Mouse (Mus musculus) embryonic facial prominence, embryonic 11.5 days (tissue): Measurements from ENCODE around the gene Ttn. TPM values are rescaled to one million over a fixed set of nuclear protein-coding genes. Genes with fewer than 3 reads are reported as not detected.
A peak's percentile ranks its signal among the peaks of the same experiment; 100 is the strongest.

Experiments used
- ATAC-seq: fragments of 200-750 bp; cut with Nextera tagmentation; replicated peaks from 2 replicates; pipeline ENCODE4 v1.8.0; 2017; ENCODE audit warnings: low read depth; ENCODE audit not compliant: insufficient number of reproducible peaks, low FRiP score, low TSS enrichment
- DNase-seq: peaks from one replicate; pipeline ENCODE4 v3.0.0-alpha.2; 2015; ENCODE audit warnings: low spot score
- H3K27ac ChIP-seq: fragments of 300-500 bp; sonication (generic); replicated peaks from 2 replicates; pipeline ENCODE4 v1.5.1; 2014; ENCODE audit warnings: mild to moderate bottlenecking, low read depth, low read length, control low read depth
- H3K27me3 ChIP-seq: fragments of 300-500 bp; sonication (generic); 2 replicates; pipeline ENCODE4 v1.6.1; 2014; ENCODE audit warnings: mild to moderate bottlenecking, low read length, moderate library complexity, mixed read lengths; ENCODE audit not compliant: control insufficient read depth, insufficient read depth
- H3K36me3 ChIP-seq: fragments of 300-500 bp; sonication (generic); replicated peaks from 2 replicates; pipeline ENCODE4 v1.6.1; 2014; ENCODE audit warnings: low read depth, mild to moderate bottlenecking, low read length, moderate library complexity, mixed read lengths; ENCODE audit not compliant: control insufficient read depth, insufficient read depth
- H3K4me1 ChIP-seq: fragments of 300-500 bp; sonication (generic); 2 replicates; pipeline ENCODE4 v1.6.1; 2014; ENCODE audit warnings: low read length, mixed read lengths; ENCODE audit not compliant: control insufficient read depth, insufficient read depth
- H3K4me2 ChIP-seq: fragments of 300-500 bp; sonication (generic); 2 replicates; pipeline ENCODE4 v1.6.1; 2014; ENCODE audit warnings: low read depth, mild to moderate bottlenecking, control low read depth, low read length, moderate library complexity
- H3K4me3 ChIP-seq: fragments of 300-500 bp; sonication (generic); 2 replicates; pipeline ENCODE4 v1.5.1; 2014; ENCODE audit warnings: low read depth, low read length, control low read depth
- H3K9ac ChIP-seq: fragments of 300-500 bp; sonication (generic); replicated peaks from 2 replicates; pipeline ENCODE4 v1.6.1; 2014; ENCODE audit warnings: mild to moderate bottlenecking, control low read depth, low read length
- H3K9me3 ChIP-seq: fragments of 300-500 bp; sonication (generic); replicated peaks from 2 replicates; pipeline ENCODE4 v1.6.1; 2016; ENCODE audit warnings: mild to moderate bottlenecking, low read length, inconsistent platforms, mixed read lengths; ENCODE audit not compliant: control insufficient read depth
- WGBS: fragments of 180-500 bp; shearing (Covaris S2); extraction: QIAGEN DNeasy Blood & Tissue Kit; methylation state at CpG from one replicate; pipeline ENCODE4 v1.1.7; 2014; 5-methylcytosine and 5-hydroxymethylcytosine counted together
- polyA plus RNA-seq: library from polyadenylated mRNA; unstranded; fragments of >200 nt; fragmentation: Nextera tagmentation; extraction: Ambion mirVana; gene quantifications from 2 replicates; pipeline ENCODE4 v1.2.1, GENCODE M21; 2014

Gene Ttn
- polyA plus RNA-seq, 1 experiment from 2014 or later = 5.0 TPM

DNA sequence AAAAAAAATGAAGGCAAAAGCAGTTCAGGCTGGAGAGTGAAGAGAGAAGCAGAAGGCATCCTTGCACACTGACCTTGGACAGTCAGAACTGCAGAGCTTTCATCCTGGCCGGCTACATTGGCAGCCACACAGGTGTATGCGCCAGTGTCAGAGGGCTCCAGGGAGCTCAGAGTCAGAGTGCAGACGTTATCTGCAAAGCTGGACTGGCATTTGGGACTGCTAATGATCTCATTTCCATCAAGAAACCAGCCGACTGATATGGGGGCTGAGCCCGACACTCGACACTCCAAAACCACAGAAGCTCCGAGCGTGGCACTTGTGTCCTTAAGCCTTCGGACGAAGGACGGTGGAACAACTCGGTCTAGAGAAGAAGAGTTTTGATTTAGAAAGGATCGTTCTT, 96.5 kb downstream of the Ttn start:
- no peak for ATAC-seq
- Histone ChIP-seq H3K9me3 (no peaks in the 10 kb centered on the region), H3K27ac (no peak overlapping the region), H3K36me3 (no peaks in the 10 kb centered on the region), H3K9ac (no peak overlapping the region), H3K4me3 (no peak overlapping the region), H3K4me1 (no peaks in the 10 kb centered on the region), H3K27me3 (no peaks in the 10 kb centered on the region), H3K4me2 (no peak overlapping the region)
- DNase-seq = no peak
- 84% methylated on average over 13 of the region's 13 CpGs for WGBS

DNA sequence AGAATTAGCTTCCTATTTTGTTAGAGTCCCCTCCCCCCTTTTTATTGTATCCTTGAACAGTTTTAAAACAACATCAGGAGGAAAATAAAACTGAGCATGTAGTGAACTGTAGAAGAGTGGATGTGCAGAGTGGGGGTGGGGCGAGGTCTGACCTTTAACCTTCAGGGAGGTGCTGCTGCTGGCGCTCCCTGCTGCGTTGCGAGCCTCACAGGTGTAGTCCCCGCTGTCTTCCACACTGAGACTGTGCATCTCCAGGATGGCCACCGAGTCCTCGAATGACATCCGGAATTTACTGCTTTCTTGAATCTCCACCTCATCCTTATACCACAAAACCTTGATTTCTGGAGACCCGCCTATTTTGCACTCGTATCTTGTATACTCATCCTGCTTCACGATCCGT, 100.9 kb downstream of the Ttn start:
- Histone ChIP-seq H3K27ac (no peak overlapping the region), H3K4me1 (no peaks in the 10 kb centered on the region), H3K9me3 (no peaks in the 10 kb centered on the region), H3K27me3 (no peaks in the 10 kb centered on the region), H3K4me3 (no peak overlapping the region), H3K9ac (no peak overlapping the region), H3K36me3 (no peaks in the 10 kb centered on the region), H3K4me2 (no peak overlapping the region)
- WGBS = 91% methylated on average over 12 of the region's 12 CpGs
- ATAC-seq (no peak), DNase-seq (no peak)

DNA sequence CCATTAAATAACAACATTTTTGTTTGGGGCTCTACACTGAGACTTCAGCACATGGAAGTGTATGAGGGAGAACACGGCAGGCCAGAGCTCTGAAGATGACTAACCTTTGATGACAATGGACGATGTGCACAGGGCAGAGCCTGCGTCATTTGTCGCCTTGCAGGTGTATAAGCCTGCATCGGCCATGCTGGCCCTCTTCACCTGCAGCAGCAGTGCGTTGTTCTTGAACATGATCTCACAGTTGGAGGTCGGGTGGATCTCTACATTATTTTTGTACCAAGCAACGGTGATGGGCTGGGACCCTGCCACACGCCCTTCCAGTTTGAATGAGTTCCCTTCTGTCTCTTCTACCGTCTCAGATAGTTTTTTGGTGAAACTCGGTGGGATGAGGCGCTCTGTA, 106.8 kb downstream of the Ttn start:
- Histone ChIP-seq H3K4me2 (no peak overlapping the region), H3K4me1 (no peaks in the 10 kb centered on the region), H3K9me3 (no peaks in the 10 kb centered on the region), H3K4me3 (no peak overlapping the region), H3K27ac (no peak overlapping the region), H3K9ac (no peak overlapping the region), H3K36me3 (no peaks in the 10 kb centered on the region), H3K27me3 (no peaks in the 10 kb centered on the region)
- ATAC-seq (no peak), DNase-seq (no peak)
- WGBS = 93% methylated on average over 12 of the region's 12 CpGs

DNA sequence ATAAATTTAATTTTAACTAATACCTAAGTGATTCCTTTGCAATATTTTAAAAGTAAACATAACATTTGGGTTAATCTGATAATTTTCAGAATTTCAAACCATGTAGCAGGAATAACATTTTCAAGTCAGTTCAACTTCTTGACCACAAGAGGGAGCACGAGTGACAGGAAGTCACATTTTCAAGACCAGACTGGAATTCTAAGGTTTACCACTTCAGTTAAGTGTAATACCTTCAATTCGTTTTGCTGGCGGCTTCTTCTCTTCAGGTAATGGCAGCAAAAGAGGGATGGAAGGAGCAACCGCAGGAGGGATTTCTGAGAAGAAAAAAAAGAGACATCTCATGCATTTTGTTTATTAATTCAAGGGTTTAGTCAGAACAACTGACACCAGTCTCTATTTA, 115.4 kb downstream of the Ttn start:
- H3K9ac ChIP-seq = no peak overlapping the region
- H3K36me3 ChIP-seq = no peaks in the 10 kb centered on the region
- ATAC-seq (no peak), DNase-seq (peak; percentile 75)
- no peaks in the 10 kb centered on the region for H3K27me3 ChIP-seq
- no peak overlapping the region for H3K4me3 ChIP-seq
- WGBS = 25% methylated on average over 4 of the region's 4 CpGs
- no peak overlapping the region for H3K4me2 ChIP-seq
- H3K27ac ChIP-seq = no peak overlapping the region
- no peaks in the 10 kb centered on the region for H3K4me1 ChIP-seq
- no peaks in the 10 kb centered on the region for H3K9me3 ChIP-seq

DNA sequence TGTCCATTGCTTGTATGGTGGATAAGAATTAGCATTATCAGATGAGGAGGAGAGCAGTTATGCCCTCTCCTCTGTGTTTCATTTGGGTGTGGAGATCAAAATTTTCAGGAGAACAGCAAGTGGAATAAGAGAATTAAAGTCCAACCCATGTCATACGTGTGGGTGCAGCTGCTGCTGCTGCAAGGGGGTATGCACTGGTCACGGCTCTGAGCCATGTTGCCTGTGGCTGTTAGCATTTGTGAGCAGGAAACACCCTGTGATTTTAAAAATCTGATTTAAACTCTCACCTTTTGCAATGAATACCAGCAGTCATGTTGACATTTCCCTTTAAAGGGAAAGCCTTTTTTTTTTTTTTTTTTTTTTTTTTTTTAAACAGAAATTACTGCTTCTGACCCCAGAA, 116.8 kb downstream of the Ttn start:
- H3K9ac ChIP-seq = no peak overlapping the region
- DNase-seq (no peak), ATAC-seq (no peak)
- H3K36me3 ChIP-seq = no peaks in the 10 kb centered on the region
- no peaks in the 10 kb centered on the region for H3K27me3 ChIP-seq
- no peak overlapping the region for H3K4me3 ChIP-seq
- no peaks in the 10 kb centered on the region for H3K9me3 ChIP-seq
- 80% methylated on average over 2 of the region's 2 CpGs for WGBS
- H3K4me1 ChIP-seq = no peaks in the 10 kb centered on the region
- no peak overlapping the region for H3K4me2 ChIP-seq
- no peak overlapping the region for H3K27ac ChIP-seq

DNA sequence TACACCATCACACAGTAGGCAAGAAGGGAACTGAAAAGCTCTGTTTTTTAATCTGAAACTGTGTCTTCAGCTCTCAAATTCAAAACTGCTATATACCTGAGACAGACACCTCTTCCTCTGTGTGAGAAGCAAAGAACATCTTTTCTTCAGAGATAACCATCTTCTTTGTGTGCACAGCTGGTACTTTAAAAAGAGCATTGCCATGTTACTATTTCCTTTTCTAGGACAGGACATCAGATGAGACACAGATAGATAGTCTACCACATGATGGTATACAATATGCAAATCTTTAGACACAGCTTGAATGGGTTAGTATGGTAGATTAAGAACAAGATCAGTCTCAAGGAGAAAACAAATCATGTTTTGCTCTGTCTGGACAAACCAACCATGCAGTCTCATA, 121.0 kb downstream of the Ttn start:
- no peak for ATAC-seq

DNA sequence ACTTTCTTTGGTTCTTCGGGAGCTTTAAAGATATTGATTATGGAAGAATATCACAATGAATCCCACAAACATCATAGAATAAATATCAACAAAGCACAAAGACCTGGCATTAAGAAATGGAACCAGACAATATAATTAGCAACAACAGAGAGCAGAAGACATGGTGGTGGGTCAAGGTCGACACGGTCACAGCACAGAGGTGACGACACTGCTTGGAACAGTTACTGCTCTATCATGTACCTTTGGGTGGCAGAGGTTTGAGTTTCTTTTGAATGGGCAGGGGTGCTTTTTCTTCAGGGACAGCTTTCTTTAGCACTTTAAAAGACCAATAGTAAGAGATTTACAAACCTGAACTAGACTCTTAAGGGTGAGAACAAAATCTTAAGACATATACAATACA, 132.3 kb downstream of the Ttn start:
- Histone ChIP-seq H3K4me2 (no peak overlapping the region), H3K4me3 (no peak overlapping the region), H3K9me3 (no peaks in the 10 kb centered on the region), H3K4me1 (no peaks in the 10 kb centered on the region), H3K27ac (no peak overlapping the region), H3K27me3 (no peaks in the 10 kb centered on the region), H3K36me3 (no peaks in the 10 kb centered on the region), H3K9ac (no peak overlapping the region)
- DNase-seq (no peak), ATAC-seq (no peak)
- 90% methylated on average over 4 of the region's 4 CpGs for WGBS

More for the DNA sequence above, 121.0 kb downstream of the Ttn start:
- no peak overlapping the region for H3K9ac ChIP-seq
- H3K27ac ChIP-seq = no peak overlapping the region
- no peaks in the 10 kb centered on the region for H3K27me3 ChIP-seq
- DNase-seq = no peak
- no peak overlapping the region for H3K4me2 ChIP-seq
- H3K36me3 ChIP-seq = no peaks in the 10 kb centered on the region
- H3K4me1 ChIP-seq = no peaks in the 10 kb centered on the region
- H3K4me3 ChIP-seq = no peak overlapping the region
- H3K9me3 ChIP-seq = no peaks in the 10 kb centered on the region

DNA sequence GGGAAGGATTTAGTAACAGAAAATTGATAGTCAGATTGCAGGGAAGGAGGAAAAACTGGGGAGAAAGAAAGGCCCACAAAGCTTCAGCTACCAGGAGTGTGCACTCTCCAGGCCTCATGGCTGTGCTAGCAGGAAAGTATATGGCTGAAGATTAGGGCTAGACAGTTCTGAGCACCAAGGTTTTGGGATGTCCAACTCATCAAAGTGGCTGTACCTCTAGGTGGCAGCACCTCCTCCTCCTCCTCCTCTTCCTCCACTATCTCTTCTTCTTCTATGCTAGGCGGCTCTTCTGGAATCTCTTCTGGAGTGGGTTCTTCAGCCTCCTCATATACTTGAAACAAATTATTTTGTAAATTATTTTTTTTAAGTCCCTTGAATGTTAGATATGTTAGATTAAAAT, 139.2 kb downstream of the Ttn start:
- ATAC-seq (no peak), DNase-seq (no peak)
- Histone ChIP-seq H3K4me3 (no peak overlapping the region), H3K27ac (no peak overlapping the region), H3K9me3 (no peaks in the 10 kb centered on the region), H3K36me3 (no peaks in the 10 kb centered on the region), H3K4me1 (no peaks in the 10 kb centered on the region), H3K4me2 (no peak overlapping the region), H3K9ac (no peak overlapping the region), H3K27me3 (no peaks in the 10 kb centered on the region)
- WGBS = 60% methylated on average over 1 of the region's 1 CpGs

DNA sequence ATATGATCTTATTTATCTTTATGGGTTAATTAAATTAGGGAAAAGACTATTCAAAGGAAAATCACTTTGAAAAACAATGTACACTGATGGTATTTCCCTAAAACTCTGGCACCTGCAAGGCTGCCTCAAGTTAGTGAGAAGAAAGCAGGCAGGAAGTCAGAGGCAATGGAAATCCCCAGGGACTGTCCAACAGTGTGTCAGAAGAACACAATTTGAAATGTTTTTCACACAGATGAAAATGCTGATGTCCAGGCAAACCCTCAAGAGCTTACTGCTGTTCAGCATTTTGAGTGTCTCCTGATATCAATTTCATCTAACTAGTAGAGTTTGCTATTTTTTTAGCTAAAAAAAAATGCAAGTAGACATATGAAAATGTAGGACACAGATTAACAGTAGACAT, 161.9 kb downstream of the Ttn start:
- DNase-seq (no peak), ATAC-seq (no peak)
- Histone ChIP-seq H3K4me1 (no peaks in the 10 kb centered on the region), H3K9me3 (no peaks in the 10 kb centered on the region), H3K27me3 (no peaks in the 10 kb centered on the region), H3K27ac (no peak overlapping the region), H3K4me2 (no peak overlapping the region), H3K4me3 (no peak overlapping the region), H3K36me3 (no peaks in the 10 kb centered on the region), H3K9ac (no peak overlapping the region)
